Mouse (Mus musculus): ENCODE results near the gene Zfp316. TPM values are rescaled to one million over a fixed set of nuclear protein-coding genes. Genes with fewer than 3 reads are reported as not detected.

Gene Zfp316
- polyA plus RNA-seq (2021; fragmentation: Nextera tagmentation) = 4.9 and 9.1 TPM in 2 replicates
- long read RNA-seq, experiment 1, full-length matches to known transcripts = 23 of 27 reads
- long read RNA-seq, experiment 1, partial matches to known transcripts = 2 of 27 reads
- long read RNA-seq, experiment 1, other reads (novel, unspliced or antisense) = 2 of 27 reads
- long read RNA-seq, experiment 2, full-length matches to known transcripts = 2 of 2 reads
- long read RNA-seq, experiment 2, partial matches to known transcripts = 0 of 2 reads
- long read RNA-seq, experiment 2, other reads (novel, unspliced or antisense) = 0 of 2 reads

DNA sequence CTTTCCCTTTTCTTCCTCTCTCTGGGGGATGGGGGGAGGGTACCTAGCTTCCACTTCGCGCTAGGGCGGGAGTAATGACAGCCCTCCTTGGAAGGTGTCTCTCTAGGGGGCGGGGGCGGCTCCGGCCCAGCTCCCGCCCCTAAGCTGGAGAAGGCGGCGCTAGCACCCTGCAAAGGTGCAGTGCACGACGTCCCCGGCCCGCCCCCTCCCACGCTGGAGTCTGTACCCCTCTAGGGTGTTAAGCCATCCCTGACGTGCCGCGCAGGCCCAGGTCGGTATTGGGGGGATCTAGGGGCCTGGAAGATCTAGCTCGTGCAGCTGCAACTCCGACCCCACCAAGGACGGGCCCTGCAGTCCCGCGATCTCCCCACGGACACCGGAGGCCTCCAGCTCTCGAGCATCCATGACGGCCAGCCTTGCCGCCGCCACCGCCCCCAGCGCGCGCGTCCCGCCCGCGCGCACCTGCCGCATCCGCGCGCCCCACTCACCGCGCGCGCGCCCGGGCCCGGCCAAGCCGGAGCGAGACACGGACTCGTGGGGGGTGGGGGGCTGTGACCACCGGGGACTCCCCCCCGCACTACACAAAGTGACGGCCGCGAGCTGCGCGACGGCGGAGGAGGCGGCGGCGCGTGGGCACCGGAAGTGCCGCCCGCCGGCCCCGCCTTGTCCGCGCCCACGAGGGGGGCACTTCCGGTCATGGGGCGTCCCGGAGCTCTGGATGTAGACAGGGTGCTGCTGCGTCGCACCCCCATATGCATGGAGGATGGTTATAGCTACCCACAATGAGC lies at the start of gene Zfp316:
Zfp316 (minus strand) TSS at position 660 of the 788 bp plus-strand sequence.

DNA sequence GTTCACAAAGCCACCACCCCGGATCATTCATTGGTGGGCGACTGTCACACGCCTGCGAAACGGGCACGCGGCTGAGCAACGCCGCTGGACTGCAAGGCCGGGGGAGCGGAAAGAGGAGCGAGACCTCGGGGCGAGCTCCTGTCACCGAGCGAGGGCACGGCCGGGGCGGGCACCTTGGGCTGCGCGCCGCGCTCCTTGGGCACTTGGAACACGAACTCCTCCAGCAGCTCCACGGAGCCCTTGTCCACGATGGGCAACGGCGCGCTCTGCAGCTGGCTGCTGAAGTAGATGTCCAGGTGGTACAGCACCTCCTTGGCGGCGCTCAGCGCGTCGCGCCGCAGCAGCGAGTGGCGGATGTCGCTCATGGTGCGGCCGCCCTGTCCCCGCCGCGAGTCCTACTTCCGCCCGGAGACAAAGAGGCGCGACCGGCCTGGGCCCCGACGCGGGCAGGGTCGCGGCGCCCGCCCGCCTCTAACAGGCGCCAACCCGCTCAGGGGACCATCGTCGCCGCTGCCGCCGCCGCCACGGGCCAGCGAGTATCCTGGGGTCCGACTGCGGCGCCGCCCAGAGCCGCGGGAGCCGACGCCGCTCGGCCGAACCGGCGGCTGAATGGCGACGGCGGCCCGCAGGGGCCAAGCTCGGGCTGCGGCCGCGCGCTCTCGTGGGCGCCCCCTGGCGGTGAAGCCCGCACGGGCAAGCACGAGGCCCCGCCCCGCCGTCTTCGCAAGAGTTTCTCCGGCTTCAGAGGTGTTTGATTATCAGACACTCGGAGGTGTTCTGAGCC lies 45.1 kb upstream of the Zfp316 start, which contains the start of gene E130309D02Rik:
E130309D02Rik (minus strand) TSS at position 631 of the 784 bp plus-strand sequence.

DNA sequence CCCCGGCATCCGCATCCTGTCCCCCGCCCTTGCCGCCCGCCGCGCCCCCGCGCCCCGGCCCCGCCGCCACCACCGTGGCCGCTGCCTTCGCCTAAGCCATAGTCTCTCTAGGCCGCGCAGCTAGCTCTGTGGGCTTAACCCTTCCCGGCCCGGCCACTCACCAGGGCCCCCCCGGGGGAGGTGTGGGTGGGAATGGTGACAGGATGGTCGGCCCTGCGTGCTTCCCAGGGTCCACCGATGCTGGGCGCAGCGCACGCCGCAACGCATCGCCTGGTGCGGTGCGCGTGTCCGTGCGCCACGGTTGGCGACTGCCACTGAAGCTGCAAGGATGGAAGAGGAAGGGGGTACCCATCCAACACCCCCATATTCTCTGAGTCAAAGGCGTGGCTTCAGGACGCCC lies 23.6 kb upstream of the Zfp316 start, which contains the start of gene Zfp853:
Zfp853 (minus strand) TSS at position 220 of the 400 bp plus-strand sequence.

DNA sequence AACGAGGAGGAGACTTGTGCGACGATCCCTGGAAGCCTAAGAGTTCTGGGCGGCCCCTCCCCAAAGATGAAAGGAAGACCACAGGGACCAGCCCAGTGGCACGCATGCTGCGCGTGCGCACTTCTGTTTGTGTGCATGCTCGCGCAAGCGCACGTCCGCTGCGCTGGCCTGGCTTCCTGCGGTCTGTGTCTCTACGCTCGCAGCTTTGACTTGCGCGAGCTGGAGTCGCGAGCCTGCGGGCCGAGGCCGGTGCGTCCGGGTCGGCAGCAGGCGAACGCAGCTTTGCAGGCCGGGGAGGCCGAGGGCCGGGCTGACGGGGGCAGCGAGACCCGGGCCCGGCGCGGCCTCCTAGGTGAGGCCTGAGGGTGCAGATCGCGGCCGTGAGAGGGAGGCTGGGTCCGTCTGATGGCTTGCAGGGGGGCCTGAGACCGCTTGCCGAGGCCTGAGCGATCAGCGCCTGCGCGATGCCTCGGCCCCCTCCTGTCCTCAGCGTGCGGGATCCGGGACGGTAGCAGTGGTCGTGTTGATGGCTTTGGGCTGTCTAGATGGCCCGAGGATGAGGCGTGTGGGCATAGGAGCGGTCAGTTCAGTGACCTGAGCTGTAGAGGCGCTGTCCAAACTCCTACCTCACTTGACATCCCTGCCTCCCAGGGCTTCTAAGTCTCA lies 34.7 kb downstream of the Zfp316 start, which contains the start of gene Zfp12:
Zfp12 (plus strand) TSS at position 136 of the 666 bp plus-strand sequence.

DNA sequence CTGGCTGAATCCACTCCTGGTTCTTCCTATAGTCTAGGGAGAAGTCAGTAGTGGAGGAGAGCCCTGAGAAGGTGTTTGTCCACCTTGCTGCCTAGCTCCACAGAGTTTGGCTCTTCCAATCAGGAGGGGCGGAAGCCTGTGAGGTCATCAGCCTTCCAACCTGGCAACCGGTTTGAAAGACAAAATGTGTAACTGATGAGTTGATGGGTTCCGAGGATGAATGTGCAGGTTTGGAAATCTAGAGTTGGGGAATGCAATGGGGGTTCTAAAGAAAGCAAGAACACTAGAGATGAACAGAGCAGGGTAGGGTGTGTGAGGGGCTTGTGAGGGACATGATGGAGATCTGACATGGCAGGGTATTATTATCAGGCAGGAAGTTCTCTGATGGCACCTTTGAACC lies 43.0 kb downstream of the Zfp316 start, which contains the start of gene Spdye4a:
Spdye4a (minus strand) TSS at position 101 of the 400 bp plus-strand sequence.

Other genes starting within 250 kb of the Zfp316 start
- 10.6 and 13.2 TPM in 2 replicates for gene Rnf216, start 157.0 kb downstream of the Zfp316 start, polyA plus RNA-seq (2021; fragmentation: Nextera tagmentation)
- gene Olfr718-ps1, start 122.4 kb downstream of the Zfp316 start, polyA plus RNA-seq (2021; fragmentation: Nextera tagmentation) = not detected in 2 replicates
- gene Rbak, start 89.2 kb downstream of the Zfp316 start, polyA plus RNA-seq (2021; fragmentation: Nextera tagmentation) = 3.7 and 4.3 TPM in 2 replicates
- gene Spdye4b, start 89.0 kb downstream of the Zfp316 start, polyA plus RNA-seq (2021; fragmentation: Nextera tagmentation) = not detected in 2 replicates
- not detected in 2 replicates for gene Spdye4a, start 43.1 kb downstream of the Zfp316 start, polyA plus RNA-seq (2021; fragmentation: Nextera tagmentation)
- 4.1 and 9.7 TPM in 2 replicates for gene Zfp12, start 34.9 kb downstream of the Zfp316 start, polyA plus RNA-seq (2021; fragmentation: Nextera tagmentation)
- gene Zfp853, start 23.6 kb upstream of the Zfp316 start, polyA plus RNA-seq (2021; fragmentation: Nextera tagmentation) = 0.48 and 0.82 TPM in 2 replicates
- gene E130309D02Rik, start 45.3 kb upstream of the Zfp316 start, polyA plus RNA-seq (2021; fragmentation: Nextera tagmentation) = 16.4 and 22.5 TPM in 2 replicates
- 46.9 and 60.3 TPM in 2 replicates for gene Zdhhc4, start 59.2 kb upstream of the Zfp316 start, polyA plus RNA-seq (2021; fragmentation: Nextera tagmentation)
- gene Grid2ip, start 87.3 kb upstream of the Zfp316 start, polyA plus RNA-seq (2021; fragmentation: Nextera tagmentation) = 0.75 and 0.89 TPM in 2 replicates
- gene Kdelr2, start 133.8 kb upstream of the Zfp316 start, polyA plus RNA-seq (2021; fragmentation: Nextera tagmentation) = 84.4 and 108 TPM in 2 replicates
- 18.3 and 28.2 TPM in 2 replicates for gene Daglb, start 194.6 kb upstream of the Zfp316 start, polyA plus RNA-seq (2021; fragmentation: Nextera tagmentation)

All from left cerebral cortex, adult 6 months (tissue).